Mouse (Mus musculus) stomach, postnatal 0 days (tissue): ENCODE measurements at regions not wholly inside any gene's neighbourhood (a gene's known extent, or its start where the extent isn't known, plus 50 kb on each side); places are given as distances from the start of the nearest gene placed in this dataset.

Experiments used
- CTCF ChIP-seq: IDR thresholded peaks from 2 replicates; pipeline ENCODE4 v1.5.1; 2016; ENCODE audit warnings: antibody characterized with exemption, low read depth, mild to moderate bottlenecking, moderate library complexity
- EP300 ChIP-seq: optimal IDR thresholded peaks from 2 replicates; pipeline ENCODE3; 2016; ENCODE audit warnings: antibody characterized with exemption

DNA sequence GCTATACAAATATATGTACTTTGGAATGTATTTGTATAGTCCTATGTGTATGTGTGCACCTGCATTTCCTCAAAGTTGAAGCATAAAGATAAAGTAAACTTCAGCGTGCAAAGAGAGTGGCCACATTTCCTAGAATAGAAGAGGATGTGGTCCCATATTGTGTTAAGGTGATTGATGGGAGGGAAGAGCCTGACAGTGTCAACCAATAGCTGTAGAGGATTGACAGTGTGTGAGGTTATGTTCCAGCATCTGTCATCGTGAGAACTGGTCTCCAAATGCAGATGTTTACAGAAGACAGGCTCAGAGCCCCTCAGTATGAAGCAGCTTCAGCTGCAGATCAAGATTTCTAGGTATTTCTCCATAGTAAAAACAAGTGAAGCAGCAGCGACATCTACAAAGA lies 1114.5 kb downstream of the Gsdmc2 start:
- no peak for TF ChIP-seq EP300
- no peak for TF ChIP-seq CTCF
